Mouse (Mus musculus) spleen, adult 12 weeks (tissue): ENCODE data around the gene Hmgb2.
"Not testable (repeated sequence)": the region's sequence is repeated elsewhere in the genome, so short reads cannot be mapped to it uniquely, and the experiment has no call there.

Source experiments
- DNase-seq: peaks from one replicate; pipeline ENCODE4 v3.0.0; 2022; ENCODE audit warnings: low spot score

Hmgb2 gene

GRCm38 (mm10) chr8:57511316-57512118 lies at the start of gene Hmgb2:
Hmgb2 (plus strand) TSS chr8:57511907.
- DNase-seq, result peak; percentile 99

- DNase-seq, result no peak
Measured at GRCm38 (mm10) chr8:57462839-57463238, 48.9 kb upstream of the Hmgb2 start.

GRCm38 (mm10) chr8:57463757-57464156 lies 48.0 kb upstream of the Hmgb2 start:
- DNase-seq, result no peak

GRCm38 (mm10) chr8:57468624-57469023 lies 43.1 kb upstream of the Hmgb2 start:
- DNase-seq, result no peak

GRCm38 (mm10) chr8:57470863-57471262 lies 40.8 kb upstream of the Hmgb2 start:
- DNase-seq, result no peak

GRCm38 (mm10) chr8:57473751-57474150 lies 38.0 kb upstream of the Hmgb2 start:
- no peak for DNase-seq

- DNase-seq, result no peak
Measured at GRCm38 (mm10) chr8:57478406-57478805, 33.3 kb upstream of the Hmgb2 start.

GRCm38 (mm10) chr8:57479700-57480099 lies 32.0 kb upstream of the Hmgb2 start:
- DNase-seq, result no peak

GRCm38 (mm10) chr8:57480606-57481005 lies 31.1 kb upstream of the Hmgb2 start:
- DNase-seq, result no peak

- DNase-seq, result peak; percentile 47
Measured at GRCm38 (mm10) chr8:57486491-57487440, 24.9 kb upstream of the Hmgb2 start.

- DNase-seq, result peak; percentile 99
Measured at GRCm38 (mm10) chr8:57487441-57488155, 24.1 kb upstream of the Hmgb2 start, which contains the start of gene Sap30. Sap30 (minus strand) TSS chr8:57487860.

GRCm38 (mm10) chr8:57488312-57488765 lies 23.4 kb upstream of the Hmgb2 start:
- DNase-seq, result peak; percentile 74

GRCm38 (mm10) chr8:57489366-57489765 lies 22.3 kb upstream of the Hmgb2 start:
- no peak for DNase-seq

- no peak for DNase-seq
Measured at GRCm38 (mm10) chr8:57489896-57490295, 21.8 kb upstream of the Hmgb2 start.

GRCm38 (mm10) chr8:57491873-57492272 lies 19.8 kb upstream of the Hmgb2 start:
- DNase-seq, result no peak

GRCm38 (mm10) chr8:57498494-57498846 lies 13.2 kb upstream of the Hmgb2 start:
- no peak for DNase-seq

- no peak for DNase-seq
Measured at GRCm38 (mm10) chr8:57498847-57499511, 12.7 kb upstream of the Hmgb2 start.

GRCm38 (mm10) chr8:57503641-57504040 lies 8.1 kb upstream of the Hmgb2 start:
- peak; percentile 72 for DNase-seq

- DNase-seq, result not testable (repeated sequence)
Measured at GRCm38 (mm10) chr8:57505500-57505899, 6.2 kb upstream of the Hmgb2 start.

- no peak for DNase-seq
Measured at GRCm38 (mm10) chr8:57507556-57508063, 4.1 kb upstream of the Hmgb2 start.

GRCm38 (mm10) chr8:57508657-57509056 lies 3.0 kb upstream of the Hmgb2 start:
- no peak for DNase-seq
